Mouse (Mus musculus): Measurements from ENCODE around the gene Fgfr2.

DNA sequence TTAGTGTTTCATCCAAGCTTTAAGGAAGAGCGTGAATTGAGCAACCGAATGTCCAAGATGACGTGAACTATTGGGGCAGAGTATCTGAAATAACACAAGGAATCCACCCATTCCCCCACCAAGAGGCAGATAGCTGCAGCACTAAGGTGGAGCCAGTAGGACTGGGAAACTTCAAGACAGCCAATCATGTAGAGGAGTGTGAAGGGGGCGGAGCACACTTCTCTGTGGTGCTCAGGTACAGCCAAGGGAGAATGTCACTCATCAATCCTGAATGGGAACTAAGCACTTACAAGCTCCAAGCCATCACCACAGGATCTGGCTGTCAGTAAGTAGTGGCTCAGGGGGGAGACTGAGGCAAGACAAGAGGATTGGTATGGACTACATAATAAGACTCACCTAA, 32.5 kb downstream of the Fgfr2 start:
- TF ChIP-seq MAFK (IDR thresholded peaks at IDR 0.05; ENCODE audit: insufficient read depth, low read depth, low read length) (no peak), ZNF384 (IDR thresholded peaks at IDR 0.05; ENCODE audit: low read depth, low read length) (no peak), ZC3H11A (IDR thresholded peaks at IDR 0.05; ENCODE audit: borderline replicate concordance, low read depth, low read length) (no peak), CHD2 (IDR thresholded peaks at IDR 0.05; ENCODE audit: low read depth, low read length) (no peak), HCFC1 (IDR thresholded peaks at IDR 0.05; ENCODE audit: borderline replicate concordance, insufficient read depth, low read length) (no peak)
